Mouse (Mus musculus) CH12.LX (cell line): ENCODE measurements around the gene Mmp8.

Source experiments
- CTCF ChIP-seq, 2 experiments: IDR thresholded peaks in 1 of 2; conservative IDR thresholded peaks in 1 of 2; 2 replicates each; pipeline ENCODE4 v1.5.1; 2011 to 2012; ENCODE audit warnings: low read depth in 2 of 2, low read length in 2 of 2, improper control_type of control experiment in 1 of 2, inconsistent platforms in 1 of 2, mild to moderate bottlenecking in 1 of 2, moderate library complexity in 1 of 2
- E2F4 ChIP-seq: IDR thresholded peaks from 2 replicates; pipeline ENCODE4 v1.6.1; 2011; ENCODE audit warnings: low read depth, low read length, improper control_type of control experiment; ENCODE audit not compliant: insufficient replicate concordance
- ELF1 ChIP-seq: IDR thresholded peaks from 2 replicates; pipeline ENCODE4 v1.6.1; 2014; ENCODE audit warnings: low read depth, mild to moderate bottlenecking, inconsistent platforms, low read length, improper control_type of control experiment
- EP300 ChIP-seq: IDR thresholded peaks from 2 replicates; pipeline ENCODE4 v1.6.1; 2011; ENCODE audit warnings: low read length, improper control_type of control experiment
- MAX ChIP-seq: IDR thresholded peaks from 2 replicates; pipeline ENCODE4 v1.6.1; 2011; ENCODE audit warnings: low read length, improper control_type of control experiment
- MAZ ChIP-seq: IDR thresholded peaks from 2 replicates; pipeline ENCODE4 v1.6.1; 2012; ENCODE audit warnings: low read depth, mild to moderate bottlenecking, inconsistent platforms, low read length, improper control_type of control experiment, moderate library complexity
- NELFE ChIP-seq: IDR thresholded peaks from 2 replicates; pipeline ENCODE4 v1.6.1; 2011; ENCODE audit warnings: low read depth, low read length, improper control_type of control experiment
- POLR2A ChIP-seq: IDR thresholded peaks from 2 replicates; pipeline ENCODE4 v1.6.1; 2011; ENCODE audit warnings: low read depth, mild to moderate bottlenecking, improper control_type of control experiment, low read length
- RAD21 ChIP-seq: IDR thresholded peaks from 2 replicates; pipeline ENCODE4 v1.6.1; 2011; ENCODE audit warnings: low read depth, mild to moderate bottlenecking, low read length, improper control_type of control experiment, moderate library complexity
- RCOR1 ChIP-seq: conservative IDR thresholded peaks from 2 replicates; pipeline ENCODE4 v1.6.1; 2012; ENCODE audit warnings: low read depth, mild to moderate bottlenecking, inconsistent platforms, low read length, improper control_type of control experiment
- TCF12 ChIP-seq: IDR thresholded peaks from 2 replicates; pipeline ENCODE4 v1.6.1; 2014; ENCODE audit warnings: low read depth, mild to moderate bottlenecking, inconsistent platforms, low read length, improper control_type of control experiment
- UBTF ChIP-seq: IDR thresholded peaks from 2 replicates; pipeline ENCODE4 v1.6.1; 2012; ENCODE audit warnings: low read depth, mild to moderate bottlenecking, inconsistent platforms, low read length, improper control_type of control experiment, moderate library complexity
- ZNF384 ChIP-seq: IDR thresholded peaks from 2 replicates; pipeline ENCODE4 v1.6.1; 2012; ENCODE audit warnings: low read depth, low read length, improper control_type of control experiment, inconsistent platforms

DNA sequence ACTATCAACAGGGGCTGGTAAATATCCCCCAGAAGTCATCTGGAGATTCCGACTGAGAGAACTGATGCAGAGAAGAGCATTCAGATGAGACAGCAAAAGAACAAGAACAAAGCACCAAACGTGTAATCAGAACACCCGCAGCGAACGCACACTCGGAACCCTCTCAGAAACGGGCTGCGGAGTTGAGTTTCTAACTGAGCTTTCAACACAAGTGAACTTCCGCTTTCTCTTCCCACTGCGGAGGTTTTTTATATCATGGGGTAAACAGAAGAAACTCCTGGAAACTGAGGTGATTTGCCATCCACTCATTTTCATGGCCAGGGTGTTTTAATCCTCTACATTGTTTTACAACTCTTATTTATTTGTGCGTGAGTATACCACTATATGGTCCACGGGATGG, 47.4 kb downstream of the Mmp8 start:
- TF ChIP-seq CTCF (conservative IDR thresholded peaks at IDR 0.05 in 1 of 2, IDR thresholded peaks at IDR 0.05 in 1 of 2; ENCODE audit: low read depth in 2 of 2, low read length in 2 of 2) (no peak), EP300 (no peak), MAZ (no peak), ZNF384 (no peak), POLR2A (no peak), TCF12 (no peak), RCOR1 (no peak), RAD21 (no peak), MAX (no peak), UBTF (no peak), E2F4 (no peak), NELFE (no peak), ELF1 (no peak)
